Mouse (Mus musculus) cerebellum, adult 11-12 months (tissue): ENCODE results near the gene Ccdc8.

Experiments
- DNase-seq: peaks from one replicate; pipeline ENCODE4 v3.0.0; 2022

Gene Ccdc8

GRCm38 (mm10) chr7:16978173-16978572 is 14.3 kb upstream of the Ccdc8 start:
- DNase-seq = no peak

GRCm38 (mm10) chr7:16978593-16978992 is 13.9 kb upstream of the Ccdc8 start:
- no peak for DNase-seq

GRCm38 (mm10) chr7:16980348-16980747 is 12.2 kb upstream of the Ccdc8 start:
- DNase-seq = no peak

- peak; percentile 90 for DNase-seq
Observed at GRCm38 (mm10) chr7:16982859-16983568, 9.5 kb upstream of the Ccdc8 start, which contains the start of gene Gm42372. TSS of gene Gm42372 (plus strand) at chr7:16983086.

- no peak for DNase-seq
Observed at GRCm38 (mm10) chr7:16987541-16988149, 4.9 kb upstream of the Ccdc8 start.

GRCm38 (mm10) chr7:16988405-16988804 is 4.1 kb upstream of the Ccdc8 start:
- DNase-seq = peak; percentile 43

GRCm38 (mm10) chr7:16990006-16990744 is 2.3 kb upstream of the Ccdc8 start:
- DNase-seq = no peak

GRCm38 (mm10) chr7:16991681-16992450 is 642 bp upstream of the Ccdc8 start:
- DNase-seq = no peak

- DNase-seq = no peak
Observed at GRCm38 (mm10) chr7:16993651-16994399, 1.3 kb downstream of the Ccdc8 start.

GRCm38 (mm10) chr7:16994400-16994799 is 1.9 kb downstream of the Ccdc8 start:
- DNase-seq = no peak

- DNase-seq = no peak
Observed at GRCm38 (mm10) chr7:16995345-16995744, 2.8 kb downstream of the Ccdc8 start.

GRCm38 (mm10) chr7:16999233-16999632 is 6.7 kb downstream of the Ccdc8 start:
- no peak for DNase-seq

- DNase-seq = peak; percentile 84
Observed at GRCm38 (mm10) chr7:16999650-17000049, 7.1 kb downstream of the Ccdc8 start.

GRCm38 (mm10) chr7:17002375-17003195 is 10.1 kb downstream of the Ccdc8 start:
- DNase-seq = peak; percentile 86

- peak; percentile 87 for DNase-seq
Observed at GRCm38 (mm10) chr7:17003230-17003960, 10.9 kb downstream of the Ccdc8 start.

GRCm38 (mm10) chr7:17004716-17005115 is 12.2 kb downstream of the Ccdc8 start:
- peak; percentile 73 for DNase-seq

- peak; percentile 57 for DNase-seq
Observed at GRCm38 (mm10) chr7:17007300-17007699, 14.8 kb downstream of the Ccdc8 start.

- DNase-seq = peak; percentile 32
Observed at GRCm38 (mm10) chr7:17009326-17010009, 17.0 kb downstream of the Ccdc8 start.

- no peak for DNase-seq
Observed at GRCm38 (mm10) chr7:17010010-17010347, 17.5 kb downstream of the Ccdc8 start.
